8 mouse cellular contexts compared by ENCODE assay signal in the genomic region with DNA sequence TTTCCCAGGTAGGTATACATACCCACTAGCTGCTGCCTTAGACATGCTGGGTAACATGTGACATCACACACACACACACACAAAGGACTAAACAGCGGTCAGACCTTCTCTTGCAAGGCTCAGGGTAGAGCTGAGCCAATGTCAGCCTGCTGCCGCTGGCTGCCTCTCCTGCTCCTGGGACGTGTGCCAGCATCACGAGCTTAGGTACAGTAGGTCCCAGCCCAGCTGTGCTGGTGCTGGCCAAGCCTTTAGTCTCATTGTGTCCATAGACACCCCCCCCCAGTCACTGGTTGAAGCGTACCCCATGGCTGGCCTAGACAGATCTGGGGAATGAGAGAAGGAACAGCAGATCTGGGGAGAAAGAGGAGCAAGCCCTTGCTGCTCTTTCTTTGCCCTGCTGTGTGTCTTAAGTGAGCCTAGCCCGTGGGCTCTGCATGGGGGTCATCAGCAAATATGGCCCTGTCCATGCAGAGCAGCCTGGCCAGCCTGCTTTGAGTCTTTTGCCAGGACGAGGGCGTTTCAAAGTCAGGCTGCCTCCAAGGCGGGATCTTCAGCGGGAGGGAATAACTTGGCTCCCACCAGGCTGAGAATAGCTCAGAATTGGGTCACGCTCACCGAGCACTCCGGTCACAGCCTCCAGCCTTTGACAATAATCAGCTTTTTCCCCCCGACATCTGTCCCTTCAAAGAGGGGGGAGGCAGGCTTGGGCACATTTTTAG. TPM values are rescaled to one million over a fixed set of nuclear protein-coding genes. Genes with fewer than 3 reads are reported as not detected.
DNase-seq lines count a peak whose midpoint lies in the region; ATAC-seq lines count a peak whose summit lies in the region.

No protein-coding gene starts in this region.

- no peak overlapping the region for H3K4me3 ChIP-seq in forebrain, embryonic 13.5 days
- no peak overlapping the region for H3K4me3 ChIP-seq in midbrain, embryonic 15.5 days

- peak overlapping the region; percentile 43 for H3K9ac ChIP-seq in forebrain, embryonic 13.5 days
- 0 out of 2 replicates have a peak overlapping the region, but pooled peaks have one; percentile 3 for H3K9ac ChIP-seq in midbrain, embryonic 15.5 days

- peaks cover 53% of the 10 kb centered on the region for H3K4me1 ChIP-seq in forebrain, embryonic 13.5 days
- peaks cover 29% of the 10 kb centered on the region for H3K4me1 ChIP-seq in midbrain, embryonic 15.5 days

- DNase-seq in MN1 (ENCODE audit: low spot score): peak; percentile 65
- DNase-seq in adrenal gland, postnatal 25 days: peak; percentile 82
- peak; percentile 88 for DNase-seq in heart, postnatal 14 days
- peak; percentile 96 to 97 for DNase-seq in kidney, postnatal 25 days
- DNase-seq in thymus, postnatal 4 days: no peak
- DNase-seq in thymus, adult 18-20 months: no peak

- H3K27ac ChIP-seq in forebrain, embryonic 13.5 days: peak overlapping the region; percentile 92
- H3K27ac ChIP-seq in midbrain, embryonic 15.5 days: peak overlapping the region; percentile 80

- peaks cover 18% of the 10 kb centered on the region for H3K36me3 ChIP-seq in forebrain, embryonic 13.5 days (ENCODE audit: poor library complexity, severe bottlenecking)
- H3K36me3 ChIP-seq in midbrain, embryonic 15.5 days (replicated peaks): no peaks in the 10 kb centered on the region

- no peaks in the 10 kb centered on the region for H3K27me3 ChIP-seq in forebrain, embryonic 13.5 days
- H3K27me3 ChIP-seq in midbrain, embryonic 15.5 days (replicated peaks): no peaks in the 10 kb centered on the region

- peak overlapping the region; percentile 20 for H3K4me2 ChIP-seq in forebrain, embryonic 13.5 days
- peak overlapping the region; percentile 1; the same call in 1 of the 2 replicates for H3K4me2 ChIP-seq in midbrain, embryonic 15.5 days

- ATAC-seq in forebrain, embryonic 13.5 days: peak; percentile 79
- peak; percentile 69 for ATAC-seq in midbrain, embryonic 15.5 days (replicated peaks)

- 17% methylated on average over 14 of the region's 14 CpGs for WGBS in forebrain, embryonic 13.5 days
- 12% methylated on average over 14 of the region's 14 CpGs for WGBS in midbrain, embryonic 15.5 days

- no peaks in the 10 kb centered on the region for H3K9me3 ChIP-seq in forebrain, embryonic 13.5 days (replicated peaks)
- no peaks in the 10 kb centered on the region for H3K9me3 ChIP-seq in midbrain, embryonic 15.5 days

- intact Hi-C loops in heart, postnatal 14 days (cut with DNase I): no loop called here

RNA-seq across cellular contexts. Expression of a gene that starts 9.6 kb away (rescaled TPM):
- total RNA-seq in adrenal gland, postnatal 25 days (2021): 9.6 and 11.0 TPM in 2 replicates
- 10.7 and 12.2 TPM in 2 replicates for polyA plus RNA-seq in forebrain, embryonic 13.5 days (2015; fragmentation: Nextera tagmentation; extraction: Ambion mirVana)
- total RNA-seq in heart, postnatal 14 days (2021): 1 to 10 TPM; 3.3 to 4.7 TPM
- polyA plus RNA-seq in midbrain, embryonic 15.5 days (2015; fragmentation: Nextera tagmentation; extraction: Ambion mirVana): 10.4 and 11.9 TPM in 2 replicates

RNA-seq across cellular contexts. Expression of a gene that starts 15.4 kb away (rescaled TPM):
- 24.3 and 27.3 TPM in 2 replicates for total RNA-seq in adrenal gland, postnatal 25 days (2021)
- 2,311 and 2,462 TPM in 2 replicates for polyA plus RNA-seq in forebrain, embryonic 13.5 days (2015; fragmentation: Nextera tagmentation; extraction: Ambion mirVana)
- 100 to 1,000 TPM in 1 of 2 experiments, 10 to 100 TPM in 1; 98.4 to 117 TPM for total RNA-seq in heart, postnatal 14 days (2021)
- polyA plus RNA-seq in midbrain, embryonic 15.5 days (2015; fragmentation: Nextera tagmentation; extraction: Ambion mirVana): 1,376 and 1,480 TPM in 2 replicates

RNA-seq across cellular contexts. Expression of a gene that starts 25.5 kb away (rescaled TPM):
- 34.8 and 36.2 TPM in 2 replicates for total RNA-seq in adrenal gland, postnatal 25 days (2021)
- polyA plus RNA-seq in forebrain, embryonic 13.5 days (2015; fragmentation: Nextera tagmentation; extraction: Ambion mirVana): 62.1 and 62.8 TPM in 2 replicates
- total RNA-seq in heart, postnatal 14 days (2021): 10 to 100 TPM; 22.6 to 22.7 TPM
- 71.7 and 73.1 TPM in 2 replicates for polyA plus RNA-seq in midbrain, embryonic 15.5 days (2015; fragmentation: Nextera tagmentation; extraction: Ambion mirVana)

RNA-seq across cellular contexts. Expression of a gene that starts 25.6 kb away (rescaled TPM):
- total RNA-seq in adrenal gland, postnatal 25 days (2021): 69.6 and 71.2 TPM in 2 replicates
- 52.6 and 56.2 TPM in 2 replicates for polyA plus RNA-seq in forebrain, embryonic 13.5 days (2015; fragmentation: Nextera tagmentation; extraction: Ambion mirVana)
- total RNA-seq in heart, postnatal 14 days (2021): 10 to 100 TPM; 36.9 to 37.0 TPM
- polyA plus RNA-seq in midbrain, embryonic 15.5 days (2015; fragmentation: Nextera tagmentation; extraction: Ambion mirVana): 51.9 and 55.3 TPM in 2 replicates

Comparison
In these comparisons a context has a peak if more than half of its experiments do, and no peak if none do; other contexts are left out.
1. DNase-seq: peak in MN1 (single experiment), adrenal gland, postnatal 25 days (single experiment), heart, postnatal 14 days (2 of 2) and kidney, postnatal 25 days (2 of 2); none in thymus, postnatal 4 days (single experiment) and thymus, adult 18-20 months (0 of 2).